Mouse (Mus musculus) megakaryocyte, adult 5-6 weeks (primary cell): ENCODE measurements around the gene Rif1. TPM values are rescaled to one million over a fixed set of nuclear protein-coding genes. Genes with fewer than 3 reads are reported as not detected.

Source experiments
- ATAC-seq: 2 replicates; pipeline ENCODE4 v1.8.0; 2016; ENCODE audit warnings: mild to moderate bottlenecking, inconsistent platforms; ENCODE audit not compliant: poor library complexity, severe bottlenecking
- total RNA-seq, 2 experiments: library from RNA; stranded (forward) in 1 of 2; stranded (reverse) in 1 of 2; fragments of 153-499, 151-499 nt in 1 of 2; fragments of 221-1000, 200-1000 nt in 1 of 2; gene quantifications; 2 replicates each; pipeline versions ENCODE4 v1.2.3 to v1.2.4; 2015 to 2017

The Rif1 gene
- 41.2 and 51.0 TPM in 2 replicates for total RNA-seq (2015)
- 48.3 and 64.6 TPM in 2 replicates for total RNA-seq (2017)

GRCm38 (mm10) chr2:52072491-52073140 lies at the start of gene Rif1:
TSS of gene Rif1 (plus strand) at chr2:52072832.
- peak; percentile 94 for ATAC-seq

- ATAC-seq, result no peak
Measured at GRCm38 (mm10) chr2:52027061-52027460, 45.6 kb upstream of the Rif1 start.

- ATAC-seq, result no peak
Measured at GRCm38 (mm10) chr2:52029426-52029825, 43.2 kb upstream of the Rif1 start.

GRCm38 (mm10) chr2:52031491-52031890 lies 41.1 kb upstream of the Rif1 start:
- peak; percentile 66 for ATAC-seq

GRCm38 (mm10) chr2:52034601-52035000 lies 38.0 kb upstream of the Rif1 start:
- ATAC-seq, result no peak

- no peak for ATAC-seq
Measured at GRCm38 (mm10) chr2:52035144-52035543, 37.5 kb upstream of the Rif1 start.

GRCm38 (mm10) chr2:52036929-52037595 lies 35.6 kb upstream of the Rif1 start:
- no peak for ATAC-seq

- peak; percentile 98 for ATAC-seq
Measured at GRCm38 (mm10) chr2:52037882-52038281, 34.8 kb upstream of the Rif1 start, which contains the start of gene Tnfaip6. TSS of gene Tnfaip6 (plus strand) at chr2:52038009.

- no peak for ATAC-seq
Measured at GRCm38 (mm10) chr2:52038558-52038957, 34.1 kb upstream of the Rif1 start.

- no peak for ATAC-seq
Measured at GRCm38 (mm10) chr2:52039083-52039801, 33.4 kb upstream of the Rif1 start.

- ATAC-seq, result no peak
Measured at GRCm38 (mm10) chr2:52042132-52042531, 30.5 kb upstream of the Rif1 start.

- ATAC-seq, result no peak
Measured at GRCm38 (mm10) chr2:52042714-52043113, 29.9 kb upstream of the Rif1 start.

- ATAC-seq, result no peak
Measured at GRCm38 (mm10) chr2:52043485-52043884, 29.1 kb upstream of the Rif1 start.

GRCm38 (mm10) chr2:52046032-52046431 lies 26.6 kb upstream of the Rif1 start:
- ATAC-seq, result no peak

GRCm38 (mm10) chr2:52050823-52051222 lies 21.8 kb upstream of the Rif1 start:
- no peak for ATAC-seq

GRCm38 (mm10) chr2:52052335-52052734 lies 20.3 kb upstream of the Rif1 start:
- ATAC-seq, result no peak

- ATAC-seq, result no peak
Measured at GRCm38 (mm10) chr2:52053502-52053901, 19.1 kb upstream of the Rif1 start.

- no peak for ATAC-seq
Measured at GRCm38 (mm10) chr2:52055616-52056015, 17.0 kb upstream of the Rif1 start.

- no peak for ATAC-seq
Measured at GRCm38 (mm10) chr2:52057099-52057498, 15.5 kb upstream of the Rif1 start.

- ATAC-seq, result no peak
Measured at GRCm38 (mm10) chr2:52057681-52058080, 15.0 kb upstream of the Rif1 start.

- no peak for ATAC-seq
Measured at GRCm38 (mm10) chr2:52068641-52069040, 4.0 kb upstream of the Rif1 start.

- ATAC-seq, result no peak
Measured at GRCm38 (mm10) chr2:52070816-52071215, 1.8 kb upstream of the Rif1 start.
